Mouse (Mus musculus): ENCODE measurements around the gene Zfp821. TPM values are rescaled to one million over a fixed set of nuclear protein-coding genes. Genes with fewer than 3 reads are reported as not detected.

Zfp821 gene
- polyA plus RNA-seq, 1 experiment from 2014 or later, result 58.7 TPM

DNA sequence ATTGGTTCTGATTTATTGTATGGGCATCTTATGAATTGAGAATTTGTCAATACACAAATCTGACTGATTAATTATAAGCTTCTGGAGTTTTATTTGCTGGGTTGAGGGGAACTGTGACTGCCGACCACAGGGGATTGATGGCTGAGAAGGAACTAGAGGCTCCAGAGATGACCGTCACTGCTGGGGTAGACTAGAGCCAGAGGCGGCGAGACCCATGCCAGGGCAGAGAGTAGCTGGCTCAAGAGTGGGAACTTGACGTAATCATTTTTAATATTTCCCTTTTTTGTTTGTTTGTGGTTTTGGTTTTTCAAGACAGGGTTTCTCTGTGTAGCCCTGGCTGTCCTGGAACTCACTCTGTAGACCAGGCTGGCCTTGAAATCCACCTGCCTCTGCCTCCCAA is 18.1 kb upstream of the Zfp821 start:
- no peaks in the 10 kb centered on the region for H3K27me3 ChIP-seq (replicated peaks; ENCODE audit: control insufficient read depth, insufficient read depth, low read length)
- 96% methylated on average over 5 of the region's 5 CpGs for WGBS
- no peak for ATAC-seq
- no peak overlapping the region for H3K9ac ChIP-seq (ENCODE audit: low read depth, low read length)
- no peak overlapping the region for H3K27ac ChIP-seq (ENCODE audit: low read depth, low read length)
- peaks cover 5% of the 10 kb centered on the region for H3K36me3 ChIP-seq (ENCODE audit: control insufficient read depth, insufficient read depth, low read length)
- no peaks in the 10 kb centered on the region for H3K9me3 ChIP-seq (ENCODE audit: control insufficient read depth, low read length)
- H3K4me1 ChIP-seq (ENCODE audit: control insufficient read depth, insufficient read depth, low read depth, low read length), result peaks cover 15% of the 10 kb centered on the region
- no peak overlapping the region for H3K4me3 ChIP-seq (ENCODE audit: low read length)
- H3K4me2 ChIP-seq (ENCODE audit: low read length), result no peak overlapping the region

DNA sequence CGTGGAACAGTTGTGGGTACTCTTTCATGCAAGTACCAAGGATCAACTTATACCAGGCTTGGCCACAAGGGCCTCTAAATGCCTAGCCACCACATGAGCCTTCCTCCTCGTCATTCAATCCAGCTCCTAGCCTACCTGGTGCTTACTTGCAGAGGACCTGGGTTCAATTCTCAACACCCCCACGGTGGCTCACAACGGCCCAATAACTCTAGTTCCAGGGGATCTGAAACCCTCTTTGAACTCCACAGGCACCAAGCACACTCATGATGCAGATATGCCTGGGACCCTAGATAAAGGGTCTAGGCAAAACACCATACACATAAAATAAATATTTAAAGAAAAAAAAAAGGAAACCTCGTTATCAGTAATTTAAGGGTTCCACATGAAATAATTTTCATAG is 13.6 kb upstream of the Zfp821 start:
- Histone ChIP-seq H3K9ac (ENCODE audit: low read depth, low read length) (no peak overlapping the region; the same call in 1 of the 2 replicates), H3K4me2 (ENCODE audit: low read length) (peak overlapping the region; percentile 65), H3K4me1 (ENCODE audit: control insufficient read depth, insufficient read depth, low read depth, low read length) (peaks cover 19% of the 10 kb centered on the region), H3K9me3 (ENCODE audit: control insufficient read depth, low read length) (no peaks in the 10 kb centered on the region), H3K4me3 (ENCODE audit: low read length) (peak overlapping the region; percentile 65), H3K36me3 (ENCODE audit: control insufficient read depth, insufficient read depth, low read length) (no peaks in the 10 kb centered on the region), H3K27ac (ENCODE audit: low read depth, low read length) (no peak overlapping the region), H3K27me3 (replicated peaks; ENCODE audit: control insufficient read depth, insufficient read depth, low read length) (no peaks in the 10 kb centered on the region)
- 47% methylated on average over 5 of the region's 5 CpGs for WGBS
- no peak for ATAC-seq

DNA sequence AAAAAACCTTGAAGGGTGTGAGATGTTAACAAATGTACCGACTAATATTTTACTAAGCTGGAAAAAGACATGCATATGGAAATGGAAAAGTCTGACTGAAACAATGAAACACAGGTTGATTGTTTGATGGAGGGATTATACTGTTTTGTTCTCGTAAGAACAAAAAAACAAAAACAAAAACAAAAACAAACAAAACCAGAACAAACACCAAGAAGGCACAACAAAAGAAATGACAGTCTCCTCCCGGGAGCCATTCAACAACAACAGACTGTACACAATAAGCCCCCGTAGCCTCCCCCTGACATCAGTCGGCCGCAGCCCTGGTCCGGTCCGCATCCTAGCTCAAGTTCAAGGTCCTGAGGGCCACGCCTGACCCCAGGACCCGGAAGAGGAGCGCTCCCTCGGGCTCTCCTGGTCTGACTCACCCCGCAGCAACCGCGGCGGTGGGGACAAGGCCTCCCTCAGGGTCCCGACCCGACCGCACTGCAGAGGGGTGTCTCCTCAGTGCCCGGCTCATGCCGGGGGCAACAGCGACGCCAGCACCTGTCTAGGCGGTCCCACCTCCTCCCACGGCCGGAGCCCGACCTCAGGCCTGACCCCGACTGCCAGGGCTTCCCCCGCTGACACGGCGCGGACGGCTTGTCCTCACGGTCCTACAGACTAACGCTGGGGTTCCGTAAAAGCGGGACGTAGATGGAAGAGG is 12.8 kb upstream of the Zfp821 start:
- Histone ChIP-seq H3K9me3 (ENCODE audit: control insufficient read depth, low read length) (no peaks in the 10 kb centered on the region), H3K27me3 (replicated peaks; ENCODE audit: control insufficient read depth, insufficient read depth, low read length) (no peaks in the 10 kb centered on the region), H3K9ac (ENCODE audit: low read depth, low read length) (peak overlapping the region; percentile 99), H3K36me3 (ENCODE audit: control insufficient read depth, insufficient read depth, low read length) (no peaks in the 10 kb centered on the region), H3K4me2 (ENCODE audit: low read length) (peak overlapping the region; percentile 65), H3K27ac (ENCODE audit: low read depth, low read length) (peak overlapping the region; percentile 89), H3K4me3 (ENCODE audit: low read length) (peak overlapping the region; percentile 65), H3K4me1 (ENCODE audit: control insufficient read depth, insufficient read depth, low read depth, low read length) (peaks cover 19% of the 10 kb centered on the region)
- under 1% methylated on average over 38 of the region's 38 CpGs for WGBS
- peak; percentile 66 for ATAC-seq

DNA sequence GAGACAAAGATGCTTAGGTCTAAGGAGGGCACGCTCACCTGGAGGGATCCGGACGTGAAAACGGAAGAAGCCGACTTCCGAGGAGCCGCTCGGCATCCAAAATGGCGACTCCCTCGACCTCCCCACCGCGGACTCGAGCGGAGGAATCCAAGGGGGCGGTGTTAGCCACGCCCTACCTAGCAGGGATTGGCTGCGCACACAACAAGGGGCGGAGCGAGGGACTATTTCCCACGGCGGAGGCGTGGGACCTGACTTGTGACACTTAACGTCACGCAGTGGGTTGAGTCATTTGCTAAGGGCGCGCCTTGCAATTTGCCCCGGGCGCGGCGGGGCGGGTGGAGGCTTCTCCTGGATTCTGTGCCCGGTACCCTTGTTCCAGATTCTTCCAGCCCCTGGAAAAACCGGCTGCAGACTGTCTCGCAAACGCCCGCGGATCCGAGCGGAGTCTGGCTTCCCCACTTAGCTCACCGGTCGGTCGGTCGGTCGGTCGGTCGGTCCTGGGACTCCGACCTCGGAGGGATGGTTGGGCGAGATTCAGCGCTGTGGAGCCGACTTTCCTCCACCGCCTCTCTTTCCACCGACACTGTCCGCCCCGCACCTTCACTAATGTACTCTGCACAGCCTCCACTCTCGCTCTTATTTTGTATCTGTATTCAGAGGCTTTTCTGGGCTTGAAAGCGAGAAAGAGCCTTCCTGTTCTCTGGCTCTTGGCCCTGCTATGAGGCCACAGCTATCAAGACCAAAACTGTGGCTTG is 12.0 kb upstream of the Zfp821 start, which contains the start of gene Ist1:
TSS of gene Ist1 (minus strand) at position 115 of the 755 bp plus-strand sequence.
- peaks cover 19% of the 10 kb centered on the region for H3K4me1 ChIP-seq (ENCODE audit: control insufficient read depth, insufficient read depth, low read depth, low read length)
- peak within 1 kb of the TSS; percentile 99 for H3K9ac ChIP-seq (ENCODE audit: low read depth, low read length)
- H3K4me3 ChIP-seq (ENCODE audit: low read length), result peak within 1 kb of the TSS; percentile 65
- WGBS, result under 1% methylated on average over 56 of the region's 57 CpGs
- peak within 1 kb of the TSS; percentile 89 for H3K27ac ChIP-seq (ENCODE audit: low read depth, low read length)
- H3K27me3 ChIP-seq (replicated peaks; ENCODE audit: control insufficient read depth, insufficient read depth, low read length), result no peaks in the 10 kb centered on the region
- ATAC-seq, result peak; percentile 97
- no peaks in the 10 kb centered on the region for H3K9me3 ChIP-seq (ENCODE audit: control insufficient read depth, low read length)
- peak within 1 kb of the TSS; percentile 65 for H3K4me2 ChIP-seq (ENCODE audit: low read length)
- no peaks in the 10 kb centered on the region for H3K36me3 ChIP-seq (ENCODE audit: control insufficient read depth, insufficient read depth, low read length)

DNA sequence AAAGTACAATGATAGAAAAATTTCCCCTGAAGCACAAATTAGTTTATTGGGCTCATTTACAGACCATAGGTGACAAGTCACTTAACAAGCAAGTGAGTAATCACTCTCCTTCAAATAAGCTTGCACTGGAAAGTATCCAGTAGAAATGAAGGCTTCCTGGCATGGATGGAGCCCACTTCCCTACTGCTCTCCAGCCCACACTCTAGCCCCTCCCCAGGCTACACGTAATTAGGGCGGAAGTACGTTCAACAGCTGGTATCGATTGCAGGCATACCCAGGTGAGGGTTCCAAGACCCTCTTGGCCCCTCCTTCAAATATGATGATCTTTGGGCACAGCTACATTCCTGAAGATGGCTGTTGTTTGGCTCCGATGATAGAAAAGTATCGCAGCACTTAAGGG is 11.2 kb upstream of the Zfp821 start:
- Histone ChIP-seq H3K9ac (ENCODE audit: low read depth, low read length) (no peak overlapping the region), H3K36me3 (ENCODE audit: control insufficient read depth, insufficient read depth, low read length) (no peaks in the 10 kb centered on the region), H3K4me1 (ENCODE audit: control insufficient read depth, insufficient read depth, low read depth, low read length) (peaks cover 19% of the 10 kb centered on the region), H3K4me3 (ENCODE audit: low read length) (no peak overlapping the region), H3K27me3 (replicated peaks; ENCODE audit: control insufficient read depth, insufficient read depth, low read length) (no peaks in the 10 kb centered on the region), H3K27ac (ENCODE audit: low read depth, low read length) (no peak overlapping the region), H3K9me3 (ENCODE audit: control insufficient read depth, low read length) (no peaks in the 10 kb centered on the region), H3K4me2 (ENCODE audit: low read length) (no peak overlapping the region)
- WGBS, result 58% methylated on average over 6 of the region's 6 CpGs
- ATAC-seq, result no peak

DNA sequence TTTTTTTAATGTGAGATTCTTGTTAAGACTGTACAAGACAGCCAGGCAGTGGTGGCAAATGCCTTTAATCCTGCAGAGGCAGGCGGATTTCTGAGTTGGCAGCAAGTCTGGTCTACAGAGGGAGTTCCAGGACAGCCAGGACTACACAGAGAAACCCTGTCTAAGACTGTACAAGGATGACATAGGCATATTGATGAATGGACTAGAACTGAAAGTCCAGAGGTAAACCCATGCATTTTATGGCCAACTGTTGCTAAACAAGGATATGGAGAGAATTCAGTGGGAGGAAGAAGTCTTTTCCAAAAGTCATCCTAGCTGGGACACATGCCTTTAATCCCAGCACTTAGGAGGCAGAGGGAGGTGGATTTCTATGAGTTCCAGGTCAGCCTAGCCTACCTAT is 7.6 kb upstream of the Zfp821 start:
- H3K27me3 ChIP-seq (replicated peaks; ENCODE audit: control insufficient read depth, insufficient read depth, low read length), result no peaks in the 10 kb centered on the region
- H3K9ac ChIP-seq (ENCODE audit: low read depth, low read length), result no peak overlapping the region
- H3K4me3 ChIP-seq (ENCODE audit: low read length), result no peak overlapping the region
- no peaks in the 10 kb centered on the region for H3K36me3 ChIP-seq (ENCODE audit: control insufficient read depth, insufficient read depth, low read length)
- H3K27ac ChIP-seq (ENCODE audit: low read depth, low read length), result no peak overlapping the region
- 86% methylated on average over 1 of the region's 1 CpGs for WGBS
- H3K9me3 ChIP-seq (ENCODE audit: control insufficient read depth, low read length), result no peaks in the 10 kb centered on the region
- ATAC-seq, result no peak
- H3K4me2 ChIP-seq (ENCODE audit: low read length), result no peak overlapping the region
- H3K4me1 ChIP-seq (ENCODE audit: control insufficient read depth, insufficient read depth, low read depth, low read length), result peaks cover 4% of the 10 kb centered on the region

DNA sequence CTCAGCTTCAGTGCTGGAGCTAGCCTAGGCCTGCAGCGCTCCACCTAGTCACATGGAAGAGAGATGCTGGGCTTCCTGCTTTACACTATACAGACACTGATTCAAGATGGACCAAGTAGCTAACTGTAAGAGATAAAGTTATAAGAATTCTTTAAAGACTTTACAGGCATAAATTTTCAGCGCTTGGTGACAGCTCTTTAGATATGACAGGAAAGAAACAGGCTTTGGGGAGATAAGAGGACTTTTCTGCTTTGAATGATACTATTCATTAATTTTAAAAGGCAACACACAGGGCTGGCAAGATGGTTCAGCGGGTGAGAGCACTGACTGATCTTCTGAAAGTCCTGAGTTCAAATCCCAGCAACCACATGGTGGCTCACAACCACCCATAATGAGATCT is 6.9 kb upstream of the Zfp821 start:
- Histone ChIP-seq H3K27ac (ENCODE audit: low read depth, low read length) (no peak overlapping the region), H3K9ac (ENCODE audit: low read depth, low read length) (no peak overlapping the region), H3K4me2 (ENCODE audit: low read length) (no peak overlapping the region), H3K4me1 (ENCODE audit: control insufficient read depth, insufficient read depth, low read depth, low read length) (peaks cover 4% of the 10 kb centered on the region), H3K9me3 (ENCODE audit: control insufficient read depth, low read length) (no peaks in the 10 kb centered on the region), H3K36me3 (ENCODE audit: control insufficient read depth, insufficient read depth, low read length) (no peaks in the 10 kb centered on the region), H3K4me3 (ENCODE audit: low read length) (no peak overlapping the region), H3K27me3 (replicated peaks; ENCODE audit: control insufficient read depth, insufficient read depth, low read length) (no peaks in the 10 kb centered on the region)
- 81% methylated on average over 3 of the region's 3 CpGs for WGBS
- ATAC-seq, result no peak

DNA sequence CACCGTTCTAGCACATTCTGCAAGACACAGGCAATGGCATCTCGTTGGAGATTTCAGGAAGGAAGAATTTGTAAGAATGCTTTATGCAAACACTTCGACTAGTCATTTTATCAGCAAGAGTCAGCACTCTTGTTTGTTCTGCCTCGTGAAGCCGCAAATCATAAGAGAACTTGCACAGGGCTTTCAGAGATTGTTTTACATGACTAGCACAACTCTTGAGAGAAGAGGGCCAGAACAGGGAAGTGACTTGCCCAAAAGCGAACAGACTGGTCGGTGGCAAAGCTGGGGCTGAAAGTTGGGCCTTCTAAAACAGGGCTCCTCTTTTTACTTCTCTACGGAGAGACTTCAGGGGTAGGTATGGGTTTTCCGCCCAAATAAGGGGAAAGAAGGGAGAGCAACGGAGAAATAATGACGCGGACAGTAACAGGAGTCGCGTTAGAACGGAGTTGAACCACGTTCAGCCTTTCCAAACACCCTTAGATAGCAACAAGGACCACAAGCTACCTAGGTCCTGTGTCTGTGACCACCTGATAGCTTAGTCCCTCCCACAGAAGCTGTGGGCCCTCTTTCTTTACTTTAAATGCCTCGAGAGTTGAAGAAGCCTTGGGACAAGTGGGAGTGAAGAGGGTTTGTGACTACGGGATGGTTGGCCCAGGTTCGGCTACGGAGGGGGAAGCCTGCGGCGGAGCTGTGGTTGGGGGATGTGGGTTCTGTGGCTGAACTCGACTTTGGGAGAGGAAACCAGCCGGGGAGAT is 604 bp upstream of the Zfp821 start:
- Histone ChIP-seq H3K4me3 (ENCODE audit: low read length) (peak overlapping the region; percentile 96), H3K27me3 (replicated peaks; ENCODE audit: control insufficient read depth, insufficient read depth, low read length) (no peaks in the 10 kb centered on the region)

More for the DNA sequence above, 604 bp upstream of the Zfp821 start:
- WGBS, result 11% methylated on average over 24 of the region's 24 CpGs
- Histone ChIP-seq H3K4me2 (ENCODE audit: low read length) (peak overlapping the region; percentile 87), H3K36me3 (ENCODE audit: control insufficient read depth, insufficient read depth, low read length) (peaks cover 14% of the 10 kb centered on the region), H3K27ac (ENCODE audit: low read depth, low read length) (peak overlapping the region; percentile 98; the same call in 1 of the 2 replicates), H3K9ac (ENCODE audit: low read depth, low read length) (peak overlapping the region; percentile 100), H3K9me3 (ENCODE audit: control insufficient read depth, low read length) (no peaks in the 10 kb centered on the region), H3K4me1 (ENCODE audit: control insufficient read depth, insufficient read depth, low read depth, low read length) (peaks cover 27% of the 10 kb centered on the region)
- ATAC-seq, result peak; percentile 43
